Mouse (Mus musculus) liver, adult 2 months (tissue): ENCODE results near the gene Fam71f1. TPM values are rescaled to one million over a fixed set of nuclear protein-coding genes. Genes with fewer than 3 reads are reported as not detected.

Experiments
- DNase-seq: peaks from one replicate; pipeline ENCODE4 v3.0.0-alpha.2; 2011; ENCODE audit warnings: low read depth, low spot score; ENCODE audit errors: extremely low read depth
- H3K27ac ChIP-seq: fragments of 200-500 bp; replicated peaks from 2 replicates; pipeline ENCODE4 v1.5.1; 2012; ENCODE audit warnings: low read depth, mild to moderate bottlenecking, control low read depth, inconsistent platforms, low read length; ENCODE audit not compliant: insufficient read depth
- H3K27me3 ChIP-seq: fragments of 200-500 bp; 2 replicates; pipeline ENCODE4 v1.6.1; 2012; ENCODE audit warnings: mild to moderate bottlenecking, moderate library complexity, low read length, inconsistent platforms; ENCODE audit not compliant: control insufficient read depth, insufficient read depth
- H3K36me3 ChIP-seq: fragments of 200-500 bp; 2 replicates; pipeline ENCODE4 v1.6.1; 2012; ENCODE audit warnings: low read length, inconsistent platforms; ENCODE audit not compliant: control insufficient read depth, insufficient read depth
- H3K4me1 ChIP-seq: fragments of 200-500 bp; 2 replicates; pipeline ENCODE4 v1.6.1; 2011; ENCODE audit warnings: low read length; ENCODE audit not compliant: control insufficient read depth, insufficient read depth
- H3K4me3 ChIP-seq: fragments of 200-500 bp; 2 replicates; pipeline ENCODE4 v1.5.1; 2011; ENCODE audit warnings: low read depth, mild to moderate bottlenecking, control low read depth, low read length, moderate library complexity; ENCODE audit not compliant: insufficient read depth
- H3K79me2 ChIP-seq: fragments of 200-500 bp; 2 replicates; pipeline ENCODE4 v1.6.1; 2012; ENCODE audit warnings: inconsistent platforms, mild to moderate bottlenecking, low read length, moderate library complexity; ENCODE audit not compliant: control insufficient read depth, insufficient read depth
- H3K9ac ChIP-seq: fragments of 200-500 bp; 2 replicates; pipeline ENCODE4 v1.6.1; 2012; ENCODE audit warnings: low read depth, mild to moderate bottlenecking, control low read depth, inconsistent platforms, low read length
- CTCF ChIP-seq: fragments of 200-500 bp; IDR thresholded peaks from 2 replicates; pipeline ENCODE4 v1.5.1; 2011; ENCODE audit warnings: low read depth, low read length, control low read depth
- POLR2A ChIP-seq: fragments of 200-500 bp; IDR thresholded peaks from 2 replicates; pipeline ENCODE4 v1.6.1; 2011; ENCODE audit warnings: low read length, control low read depth; ENCODE audit not compliant: insufficient read depth; ENCODE audit errors: extremely low read depth
- WGBS: fragments of 180-500 bp; shearing (Covaris S2); methylation state at CpG from one replicate; pipeline ENCODE4 v1.1.7; 2018; 5-methylcytosine and 5-hydroxymethylcytosine counted together
- polyA plus RNA-seq: library from polyadenylated mRNA; depleted of rRNA; stranded (reverse); fragments of >200 nt; gene quantifications from 2 replicates; pipeline ENCODE4 v1.2.3, GENCODE M21; 2012
- total RNA-seq: library from RNA; depleted of rRNA; stranded (reverse); fragments of >200 nt; gene quantifications from 2 replicates; pipeline ENCODE4 v1.2.3, GENCODE M21; 2014

The Fam71f1 gene
- total and polyA plus RNA-seq, 2 experiments, result not detected

- H3K4me3 ChIP-seq, result no peak overlapping the region
- no peaks in the 10 kb centered on the region for H3K79me2 ChIP-seq
- no peak for TF ChIP-seq CTCF
- no peak for TF ChIP-seq POLR2A
- H3K4me1 ChIP-seq, result no peaks in the 10 kb centered on the region
- H3K9ac ChIP-seq, result no peak overlapping the region
- WGBS, result 60% methylated on average over 2 of the region's 2 CpGs
- H3K27me3 ChIP-seq, result no peaks in the 10 kb centered on the region
- no peak overlapping the region for H3K27ac ChIP-seq
- H3K36me3 ChIP-seq, result no peaks in the 10 kb centered on the region
- DNase-seq, result no peak
Measured at GRCm38 (mm10) chr6:29299112-29299511, 19.8 kb upstream of the Fam71f1 start.

- Histone ChIP-seq H3K36me3 (no peaks in the 10 kb centered on the region), H3K79me2 (no peaks in the 10 kb centered on the region), H3K4me3 (no peak overlapping the region), H3K4me1 (no peaks in the 10 kb centered on the region), H3K27ac (no peak overlapping the region), H3K27me3 (no peaks in the 10 kb centered on the region), H3K9ac (no peak overlapping the region)
- no peak for TF ChIP-seq POLR2A
- no peak for DNase-seq
Measured at GRCm38 (mm10) chr6:29303251-29303650, 15.7 kb upstream of the Fam71f1 start.

- Histone ChIP-seq H3K36me3 (no peaks in the 10 kb centered on the region), H3K27ac (no peak overlapping the region), H3K4me1 (no peaks in the 10 kb centered on the region), H3K79me2 (no peaks in the 10 kb centered on the region), H3K4me3 (no peak overlapping the region), H3K9ac (no peak overlapping the region), H3K27me3 (no peaks in the 10 kb centered on the region)
- no peak for TF ChIP-seq POLR2A
- no peak for TF ChIP-seq CTCF
- WGBS, result 48% methylated on average over 5 of the region's 5 CpGs
- no peak for DNase-seq
Measured at GRCm38 (mm10) chr6:29303726-29304125, 15.2 kb upstream of the Fam71f1 start.

GRCm38 (mm10) chr6:29305462-29305861 is 13.5 kb upstream of the Fam71f1 start:
- Histone ChIP-seq H3K9ac (no peak overlapping the region), H3K27me3 (no peaks in the 10 kb centered on the region), H3K4me3 (no peak overlapping the region), H3K79me2 (no peaks in the 10 kb centered on the region), H3K4me1 (no peaks in the 10 kb centered on the region), H3K27ac (no peak overlapping the region), H3K36me3 (no peaks in the 10 kb centered on the region)
- WGBS, result 89% methylated on average over 4 of the region's 4 CpGs
- no peak for DNase-seq
- TF ChIP-seq CTCF, result no peak
- no peak for TF ChIP-seq POLR2A

- no peak for DNase-seq
- Histone ChIP-seq H3K79me2 (no peaks in the 10 kb centered on the region), H3K36me3 (no peaks in the 10 kb centered on the region), H3K9ac (no peak overlapping the region), H3K27ac (no peak overlapping the region), H3K4me1 (no peaks in the 10 kb centered on the region), H3K4me3 (no peak overlapping the region), H3K27me3 (no peaks in the 10 kb centered on the region)
- whole genome bisulfite sequencing, result 90% methylated on average over 16 of the region's 16 CpGs
- TF ChIP-seq POLR2A, result no peak
- TF ChIP-seq CTCF, result no peak
Measured at GRCm38 (mm10) chr6:29308846-29309605, 9.9 kb upstream of the Fam71f1 start.

- Histone ChIP-seq H3K4me1 (no peaks in the 10 kb centered on the region), H3K27ac (no peak overlapping the region), H3K79me2 (no peaks in the 10 kb centered on the region), H3K36me3 (no peaks in the 10 kb centered on the region), H3K9ac (no peak overlapping the region), H3K27me3 (no peaks in the 10 kb centered on the region), H3K4me3 (no peak overlapping the region)
- WGBS, result 82% methylated on average over 14 of the region's 14 CpGs
- DNase-seq, result no peak
- no peak for TF ChIP-seq CTCF
- no peak for TF ChIP-seq POLR2A
Measured at GRCm38 (mm10) chr6:29313690-29314202, 5.2 kb upstream of the Fam71f1 start.
